Mouse (Mus musculus) kidney, embryonic 14.5 days (tissue): ENCODE results near the gene Rpp25l. TPM values are rescaled to one million over a fixed set of nuclear protein-coding genes. Genes with fewer than 3 reads are reported as not detected.

Experiments used
- ATAC-seq: fragments of 200-750 bp; cut with Nextera tagmentation; 2 replicates; pipeline ENCODE4 v1.8.0; 2017; ENCODE audit warnings: moderate number of reproducible peaks, mild to moderate bottlenecking, moderate TSS enrichment, moderate library complexity; ENCODE audit not compliant: low FRiP score, low TSS enrichment
- H3K27ac ChIP-seq: fragments of 300-500 bp; sonication (generic); 2 replicates; pipeline ENCODE4 v1.5.1; 2014; ENCODE audit warnings: low read depth, mild to moderate bottlenecking, low read length, moderate library complexity, mixed read lengths
- H3K27me3 ChIP-seq: fragments of 300-500 bp; sonication (generic); 2 replicates; pipeline ENCODE4 v1.6.1; 2014; ENCODE audit warnings: mild to moderate bottlenecking, low read length; ENCODE audit not compliant: control insufficient read depth, insufficient read depth
- H3K36me3 ChIP-seq: fragments of 300-500 bp; sonication (generic); 2 replicates; pipeline ENCODE4 v1.6.1; 2014; ENCODE audit warnings: low read length, mixed read lengths; ENCODE audit not compliant: control insufficient read depth, insufficient read depth
- H3K4me1 ChIP-seq: fragments of 300-500 bp; sonication (generic); 2 replicates; pipeline ENCODE4 v1.6.1; 2014; ENCODE audit warnings: low read length, mixed read lengths; ENCODE audit not compliant: control insufficient read depth, insufficient read depth
- H3K4me2 ChIP-seq: fragments of 300-500 bp; sonication (generic); replicated peaks from 2 replicates; pipeline ENCODE4 v1.6.1; 2014; ENCODE audit warnings: low read depth, mild to moderate bottlenecking, low read length
- H3K4me3 ChIP-seq: fragments of 300-500 bp; sonication (generic); 2 replicates; pipeline ENCODE4 v1.5.1; 2014; ENCODE audit warnings: mild to moderate bottlenecking, low read length
- H3K9ac ChIP-seq: fragments of 300-500 bp; sonication (generic); 2 replicates; pipeline ENCODE4 v1.6.1; 2014; ENCODE audit warnings: low read depth, mild to moderate bottlenecking, low read length, moderate library complexity
- H3K9me3 ChIP-seq: fragments of 300-500 bp; sonication (generic); 2 replicates; pipeline ENCODE4 v1.6.1; 2016; ENCODE audit warnings: low read length; ENCODE audit not compliant: control insufficient read depth
- WGBS: fragments of 180-500 bp; shearing (Covaris S2); extraction: QIAGEN DNeasy Blood & Tissue Kit; methylation state at CpG from one replicate; pipeline ENCODE4 v1.1.7; 2014; 5-methylcytosine and 5-hydroxymethylcytosine counted together
- polyA plus RNA-seq: library from polyadenylated mRNA; unstranded; fragments of >200 nt; fragmentation: Nextera tagmentation; extraction: Ambion mirVana; gene quantifications from 2 replicates; pipeline ENCODE4 v1.2.1, GENCODE M21; 2014

The Rpp25l gene
- polyA plus RNA-seq, 1 experiment from 2014 or later, result 91.3 TPM

DNA sequence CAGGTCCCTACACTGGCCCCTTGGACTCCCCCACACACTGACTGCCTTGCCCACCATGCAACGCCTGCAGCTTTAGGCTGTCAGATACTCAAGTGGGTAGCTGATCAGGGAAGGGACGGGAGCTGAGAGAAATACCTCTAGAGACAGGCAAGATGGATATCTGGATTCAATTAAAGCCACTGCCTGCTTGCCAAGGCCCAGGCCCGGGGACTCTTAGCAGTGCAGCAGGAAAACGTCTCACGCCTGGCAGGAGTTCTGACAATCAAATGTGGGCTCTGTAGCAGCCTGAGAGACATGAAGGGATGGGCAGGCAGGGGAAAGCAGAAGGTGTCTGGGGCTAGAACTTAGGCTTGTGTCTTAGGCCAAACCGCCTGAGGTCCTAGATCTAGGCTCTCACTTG is 3.5 kb upstream of the Rpp25l start:
- WGBS, result 82% methylated on average over 6 of the region's 6 CpGs
- no peak for ATAC-seq
- Histone ChIP-seq H3K4me1 (peaks cover 15% of the 10 kb centered on the region), H3K27ac (no peak overlapping the region), H3K9ac (no peak overlapping the region), H3K36me3 (peaks cover 34% of the 10 kb centered on the region), H3K4me3 (no peak overlapping the region), H3K9me3 (no peaks in the 10 kb centered on the region), H3K4me2 (no peak overlapping the region), H3K27me3 (no peaks in the 10 kb centered on the region)

DNA sequence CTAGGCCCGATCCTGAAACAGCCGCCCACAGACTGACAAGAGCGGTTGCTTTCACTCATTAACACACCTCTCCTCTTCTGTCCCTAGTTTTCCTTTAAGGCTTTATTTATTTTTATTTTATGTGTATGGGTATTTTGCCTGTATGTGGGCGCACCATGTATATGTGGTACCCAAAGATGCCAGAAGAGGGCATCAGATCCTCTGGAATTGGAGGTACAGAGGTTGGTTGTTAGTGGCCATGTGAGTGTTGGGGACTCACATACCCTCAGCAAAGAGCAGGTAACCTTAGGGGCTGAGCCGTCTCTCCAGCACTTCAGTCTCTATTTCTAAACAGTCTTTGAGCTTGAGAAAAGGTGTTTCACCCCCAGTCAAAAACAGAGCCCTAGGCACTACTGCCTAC is 2.3 kb upstream of the Rpp25l start:
- Histone ChIP-seq H3K9ac (no peak overlapping the region), H3K4me3 (no peak overlapping the region), H3K9me3 (no peaks in the 10 kb centered on the region), H3K27me3 (no peaks in the 10 kb centered on the region), H3K4me1 (peaks cover 17% of the 10 kb centered on the region), H3K4me2 (no peak overlapping the region), H3K27ac (no peak overlapping the region), H3K36me3 (peaks cover 43% of the 10 kb centered on the region)
- no peak for ATAC-seq
- WGBS, result 90% methylated on average over 5 of the region's 5 CpGs

DNA sequence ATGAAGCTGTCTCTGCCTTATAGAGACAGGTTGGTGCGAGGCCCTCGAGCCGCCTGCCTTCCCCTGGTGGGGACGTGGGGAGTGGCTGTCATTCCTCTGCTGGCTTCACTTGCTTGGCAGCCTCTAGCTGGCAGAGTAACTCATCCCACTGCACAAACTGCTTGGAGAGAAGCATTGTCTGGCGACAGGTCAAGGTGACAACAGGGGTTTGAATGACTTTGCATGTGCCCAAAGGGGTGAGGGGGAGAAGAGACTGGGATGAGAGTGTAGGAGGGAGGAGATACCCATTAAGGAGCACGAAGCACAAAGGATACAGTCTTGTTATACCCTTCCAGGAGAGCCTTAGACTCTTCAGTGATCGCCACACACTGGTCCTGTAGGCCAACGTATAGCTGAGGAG is 1.7 kb upstream of the Rpp25l start:
- Histone ChIP-seq H3K36me3 (peaks cover 41% of the 10 kb centered on the region), H3K27ac (no peak overlapping the region), H3K4me3 (no peak overlapping the region), H3K9ac (no peak overlapping the region), H3K9me3 (no peaks in the 10 kb centered on the region), H3K4me1 (peaks cover 17% of the 10 kb centered on the region), H3K4me2 (no peak overlapping the region), H3K27me3 (no peaks in the 10 kb centered on the region)
- no peak for ATAC-seq
- 79% methylated on average over 8 of the region's 8 CpGs for WGBS

DNA sequence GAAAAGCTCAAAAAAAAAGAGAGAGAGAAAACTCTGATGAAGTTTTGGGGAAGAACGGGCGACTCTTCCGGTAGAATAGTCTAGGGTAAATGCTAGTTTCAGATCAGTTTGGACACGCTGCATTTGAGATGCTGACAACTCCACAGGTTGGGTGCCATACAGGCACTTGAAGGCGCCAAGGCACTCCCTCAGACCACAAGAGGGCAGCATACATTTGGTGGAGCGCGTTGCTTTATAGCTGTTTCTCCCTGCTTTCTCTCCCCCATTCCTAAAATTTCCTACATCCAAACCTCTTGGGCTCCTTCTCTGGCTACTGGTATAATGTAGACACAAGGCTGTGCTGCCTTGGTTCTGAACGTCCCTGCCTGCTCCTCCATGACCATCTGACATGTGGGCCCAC is 942 bp upstream of the Rpp25l start:
- H3K4me1 ChIP-seq, result peaks cover 17% of the 10 kb centered on the region
- H3K36me3 ChIP-seq, result peaks cover 33% of the 10 kb centered on the region
- WGBS, result 20% methylated on average over 8 of the region's 8 CpGs
- peak overlapping the region; percentile 73; the same call in 1 of the 2 replicates for H3K4me2 ChIP-seq
- H3K9me3 ChIP-seq, result no peaks in the 10 kb centered on the region
- ATAC-seq, result no peak
- no peak overlapping the region for H3K4me3 ChIP-seq
- H3K27me3 ChIP-seq, result no peaks in the 10 kb centered on the region
- no peak overlapping the region for H3K27ac ChIP-seq
- H3K9ac ChIP-seq, result no peak overlapping the region

DNA sequence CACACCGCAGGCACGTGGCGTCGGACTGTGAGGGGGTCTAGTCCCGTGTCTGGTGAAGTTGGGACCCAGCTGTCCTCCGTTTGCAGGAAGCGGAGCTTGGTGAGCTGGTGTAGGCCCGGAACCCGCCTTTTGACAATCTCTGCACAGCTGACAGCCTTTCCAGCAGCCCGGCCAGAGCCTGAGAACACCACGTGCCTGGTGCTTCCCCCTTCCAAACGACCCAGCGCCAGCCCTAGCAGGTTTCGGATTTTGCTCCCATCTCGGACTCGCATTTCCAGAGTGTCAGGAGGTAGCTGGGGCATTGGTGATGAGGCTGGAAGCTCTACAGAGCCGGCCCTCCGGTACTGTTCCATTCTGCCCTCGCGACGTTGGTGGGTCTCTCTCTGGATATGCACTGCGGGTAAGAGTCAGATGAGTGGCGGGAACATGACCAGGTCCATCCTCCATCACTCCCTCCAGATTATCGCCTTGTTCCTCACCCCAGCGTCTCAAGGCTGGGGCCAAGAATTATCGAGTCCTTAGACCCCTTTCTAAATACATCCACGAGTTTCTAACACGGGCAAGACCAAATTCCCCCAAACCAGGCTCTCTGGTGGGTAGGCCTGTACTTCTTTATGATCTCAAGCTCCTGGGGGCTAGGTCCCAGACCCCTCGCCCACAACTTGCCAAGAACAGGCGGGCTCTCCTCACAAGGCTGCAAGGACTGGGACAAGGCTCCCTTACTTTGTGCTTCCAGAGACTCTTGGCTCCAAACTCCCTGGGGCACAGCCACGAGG is 725 bp downstream of the Rpp25l start:
- H3K4me2 ChIP-seq, result peak overlapping the region; percentile 73
- WGBS, result 38% methylated on average over 31 of the region's 31 CpGs
- H3K4me1 ChIP-seq, result peaks cover 17% of the 10 kb centered on the region
- H3K27me3 ChIP-seq, result no peaks in the 10 kb centered on the region
- peak overlapping the region; percentile 73; the same call in 1 of the 2 replicates for H3K27ac ChIP-seq
- peak overlapping the region; percentile 76 for H3K4me3 ChIP-seq
- H3K9me3 ChIP-seq, result no peaks in the 10 kb centered on the region
- ATAC-seq, result peak; percentile 20; the same call in 1 of the 2 replicates
- H3K36me3 ChIP-seq, result peaks cover 20% of the 10 kb centered on the region
- peak overlapping the region; percentile 82 for H3K9ac ChIP-seq

DNA sequence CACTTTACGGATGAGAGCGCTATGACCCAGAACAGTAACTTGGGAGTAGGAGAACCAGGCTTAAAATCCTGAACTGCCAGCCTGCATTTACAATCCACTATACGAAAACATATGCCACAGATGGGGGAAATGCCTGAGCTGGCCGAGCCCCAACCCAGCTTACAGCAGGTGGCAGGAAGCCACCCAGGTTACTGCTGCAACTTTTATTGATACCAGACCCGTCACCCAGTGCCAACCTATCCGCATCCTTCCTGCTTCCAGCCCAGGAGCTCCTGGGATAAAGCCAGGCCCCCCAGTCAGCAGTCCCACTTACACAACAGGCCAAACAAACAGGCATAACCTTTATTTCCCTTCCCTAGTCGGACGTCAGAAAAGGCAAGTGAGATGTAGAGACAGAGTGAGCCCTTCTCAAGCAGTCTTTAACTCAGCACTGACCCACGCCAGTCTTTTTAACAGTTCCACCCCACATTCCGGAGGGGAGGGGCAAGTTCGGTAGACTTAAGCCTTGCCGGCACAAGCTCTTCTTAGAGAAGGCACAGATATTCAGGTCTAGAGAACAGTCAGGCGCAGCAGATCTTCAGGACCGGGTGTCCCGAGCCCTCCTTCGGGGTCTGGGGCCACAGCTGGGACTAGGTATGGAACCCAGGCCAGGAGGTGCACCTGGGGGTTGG is 1.5 kb downstream of the Rpp25l start:
- H3K4me2 ChIP-seq, result peak overlapping the region; percentile 73
- H3K36me3 ChIP-seq, result peaks cover 14% of the 10 kb centered on the region
- 85% methylated on average over 16 of the region's 16 CpGs for WGBS
- no peaks in the 10 kb centered on the region for H3K9me3 ChIP-seq
- H3K9ac ChIP-seq, result peak overlapping the region; percentile 82
- H3K4me3 ChIP-seq, result peak overlapping the region; percentile 76
- no peak overlapping the region for H3K27ac ChIP-seq
- no peaks in the 10 kb centered on the region for H3K27me3 ChIP-seq
- H3K4me1 ChIP-seq, result peaks cover 19% of the 10 kb centered on the region
- no peak for ATAC-seq

DNA sequence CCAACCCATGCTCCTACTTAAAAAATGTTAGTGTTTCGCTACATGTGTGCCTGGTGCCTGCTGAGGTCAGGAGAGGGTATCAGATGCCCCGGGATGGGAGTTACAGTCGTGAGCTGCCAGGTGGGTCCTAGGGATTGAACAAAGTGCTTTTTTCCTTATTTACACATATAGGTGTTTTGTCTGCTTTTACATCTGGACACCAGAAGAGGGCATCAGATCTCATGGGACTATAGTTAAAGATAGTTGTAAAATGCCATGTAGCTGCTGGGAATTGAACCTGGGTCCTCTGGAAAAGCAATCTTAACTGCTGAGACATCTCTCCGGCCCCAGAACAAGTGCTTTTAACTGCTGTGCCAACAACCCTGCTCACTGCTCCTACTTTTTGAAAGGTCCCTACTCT is 3.1 kb downstream of the Rpp25l start:
- Histone ChIP-seq H3K27ac (no peak overlapping the region), H3K9ac (no peak overlapping the region), H3K27me3 (no peaks in the 10 kb centered on the region), H3K4me3 (no peak overlapping the region), H3K4me2 (no peak overlapping the region), H3K9me3 (no peaks in the 10 kb centered on the region), H3K4me1 (peaks cover 19% of the 10 kb centered on the region), H3K36me3 (peaks cover 14% of the 10 kb centered on the region)
- no peak for ATAC-seq
- 65% methylated on average over 4 of the region's 4 CpGs for WGBS

DNA sequence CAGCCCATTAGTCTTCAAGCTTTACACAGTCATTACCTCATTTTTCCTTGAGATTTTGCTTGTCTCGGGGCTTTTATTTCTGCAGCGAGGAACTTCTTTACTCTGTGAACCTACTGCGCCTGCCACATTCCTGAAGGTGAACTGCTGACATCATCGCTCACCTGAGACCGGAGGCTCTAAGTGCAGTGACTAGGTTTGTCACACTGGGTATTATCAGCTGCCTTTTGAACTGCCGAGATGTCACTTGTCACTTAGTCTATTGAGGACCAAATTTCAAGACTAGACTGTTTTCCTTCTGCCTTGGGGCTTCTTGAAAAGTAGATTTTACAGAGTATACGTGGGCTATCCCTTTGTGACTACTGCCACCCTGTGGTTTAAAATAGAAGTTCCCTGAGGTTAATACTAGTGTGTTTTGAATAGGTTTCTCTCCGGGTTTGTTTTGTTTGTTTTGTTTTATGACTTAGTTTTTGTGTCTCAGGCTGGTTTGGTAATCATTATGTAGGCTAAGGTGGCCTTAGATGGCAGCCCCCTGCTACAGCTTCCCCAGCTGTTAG is 5.1 kb downstream of the Rpp25l start:
- no peaks in the 10 kb centered on the region for H3K27me3 ChIP-seq
- ATAC-seq, result no peak
- H3K9me3 ChIP-seq, result no peaks in the 10 kb centered on the region
- H3K4me1 ChIP-seq, result peaks cover 15% of the 10 kb centered on the region
- no peak overlapping the region for H3K9ac ChIP-seq
- peaks cover 14% of the 10 kb centered on the region for H3K36me3 ChIP-seq
- H3K4me3 ChIP-seq, result no peak overlapping the region
- 44% methylated on average over 8 of the region's 8 CpGs for WGBS
- H3K27ac ChIP-seq, result no peak overlapping the region
- no peak overlapping the region for H3K4me2 ChIP-seq

DNA sequence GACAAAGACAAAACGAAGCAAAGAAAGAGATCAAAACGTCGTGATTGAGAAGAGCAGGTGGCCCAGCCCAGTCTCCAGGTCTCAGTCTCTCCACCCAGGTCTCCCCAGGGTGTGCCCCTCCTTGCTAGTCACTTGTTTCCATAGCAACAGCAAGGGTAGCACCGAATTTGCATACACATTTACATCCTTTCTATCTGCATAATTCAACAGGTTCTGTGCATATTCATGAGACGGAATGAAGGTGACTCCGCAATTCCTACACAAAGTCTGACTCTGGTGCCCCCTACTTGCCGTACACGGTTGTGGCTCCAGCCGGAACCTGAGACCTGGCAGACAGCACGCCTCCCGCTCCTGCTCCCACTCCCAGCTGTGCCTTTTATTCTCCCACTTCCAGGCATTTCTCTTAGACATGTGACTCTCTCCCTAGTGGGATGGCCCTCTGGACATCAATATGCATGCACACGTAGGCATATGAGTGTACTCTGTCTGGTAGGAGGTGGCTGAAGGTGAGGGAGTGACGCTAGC is 6.3 kb downstream of the Rpp25l start:
- Histone ChIP-seq H3K4me1 (peaks cover 8% of the 10 kb centered on the region), H3K9ac (no peak overlapping the region), H3K4me3 (no peak overlapping the region), H3K9me3 (no peaks in the 10 kb centered on the region), H3K27me3 (no peaks in the 10 kb centered on the region), H3K4me2 (peak overlapping the region; percentile 9; the same call in 1 of the 2 replicates), H3K36me3 (peaks cover 11% of the 10 kb centered on the region), H3K27ac (no peak overlapping the region)
- peak; percentile 64 for ATAC-seq
- WGBS, result 2% methylated on average over 13 of the region's 13 CpGs
